Mouse (Mus musculus): ENCODE measurements at regions not wholly inside any gene's neighbourhood (a gene's known extent, or its start where the extent isn't known, plus 50 kb on each side); places are given as distances from the start of the nearest gene placed in this dataset.

DNA sequence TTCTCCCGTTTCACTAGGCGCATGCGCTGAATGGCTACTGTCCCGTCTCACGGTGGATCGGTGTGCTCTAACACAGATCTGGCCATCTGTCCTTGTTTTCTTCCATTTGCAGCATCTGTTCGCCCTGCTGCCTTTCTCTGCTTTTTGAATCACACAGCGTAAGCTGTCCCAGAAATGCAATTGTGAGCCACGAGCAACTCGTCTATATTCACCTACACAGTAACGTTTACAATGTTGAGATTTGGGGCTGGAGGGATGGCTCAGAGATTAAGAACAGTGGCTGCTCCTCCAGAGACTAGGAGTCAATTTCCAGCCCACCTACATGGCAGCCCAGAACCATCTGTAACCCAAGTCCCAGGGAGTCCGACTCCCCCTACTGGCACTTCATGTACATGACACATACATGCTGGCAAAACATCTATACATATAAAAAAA lies 72.2 kb upstream of the Cnot2 start:
- DNase-seq: no peak

DNA sequence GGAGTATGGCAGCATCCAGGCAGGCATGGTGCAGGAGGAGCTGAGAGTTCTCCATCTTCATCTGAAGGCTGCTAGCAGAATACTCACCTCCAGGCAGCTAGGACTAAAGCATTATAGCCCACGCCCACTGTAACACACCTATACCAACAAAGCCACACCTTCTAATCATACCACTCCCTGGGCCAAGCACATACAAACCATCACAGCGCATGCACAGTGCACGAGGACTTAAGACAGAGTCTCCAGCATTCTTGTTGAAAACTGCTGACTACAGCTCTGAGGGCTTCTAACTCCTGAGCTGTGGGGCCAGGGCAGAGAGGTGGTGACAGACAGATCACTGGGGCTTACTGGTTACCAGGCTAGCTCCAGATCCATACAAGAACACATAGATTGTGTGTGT lies 68.0 kb upstream of the Cnot2 start:
- DNase-seq: no peak

DNA sequence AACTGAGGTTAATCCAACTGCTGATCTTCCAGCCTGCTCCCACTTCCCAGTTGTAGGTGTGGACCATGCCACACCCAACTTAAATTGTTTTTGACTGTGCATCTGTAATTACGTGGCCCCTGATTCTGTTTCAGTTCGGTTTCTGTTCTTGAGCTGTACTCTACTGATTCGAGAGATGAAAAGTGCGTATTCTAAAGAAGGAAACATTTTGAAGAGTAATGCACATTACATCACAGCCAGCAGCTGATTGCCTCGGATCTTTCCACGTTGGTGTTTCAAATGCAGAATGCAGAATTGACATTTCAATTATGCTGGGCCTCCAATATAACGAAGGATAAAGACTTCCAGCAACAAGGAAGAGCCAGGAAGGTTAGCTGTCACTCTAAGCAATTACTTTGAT lies 64.7 kb upstream of the Cnot2 start:
- no peak for DNase-seq

DNA sequence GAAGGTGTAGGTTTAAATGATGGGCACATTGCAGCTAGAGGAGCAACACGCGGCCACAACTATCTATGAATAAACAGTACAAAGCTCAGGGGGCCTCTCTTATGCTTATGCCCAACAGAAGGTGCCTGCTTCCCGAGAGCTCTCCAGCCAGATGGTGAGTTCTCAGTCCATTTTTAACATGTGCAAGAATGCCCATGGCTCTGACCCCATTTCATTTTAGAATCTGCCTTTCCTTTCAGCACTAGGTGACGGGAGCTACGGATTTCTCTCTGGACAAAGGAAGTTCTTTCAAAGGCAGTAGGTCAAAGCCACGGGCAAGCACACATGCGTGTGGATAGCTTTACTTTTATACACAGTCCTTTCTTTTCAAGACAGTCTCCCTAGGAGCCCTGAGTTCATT lies 64.3 kb upstream of the Cnot2 start:
- no peak for DNase-seq

DNA sequence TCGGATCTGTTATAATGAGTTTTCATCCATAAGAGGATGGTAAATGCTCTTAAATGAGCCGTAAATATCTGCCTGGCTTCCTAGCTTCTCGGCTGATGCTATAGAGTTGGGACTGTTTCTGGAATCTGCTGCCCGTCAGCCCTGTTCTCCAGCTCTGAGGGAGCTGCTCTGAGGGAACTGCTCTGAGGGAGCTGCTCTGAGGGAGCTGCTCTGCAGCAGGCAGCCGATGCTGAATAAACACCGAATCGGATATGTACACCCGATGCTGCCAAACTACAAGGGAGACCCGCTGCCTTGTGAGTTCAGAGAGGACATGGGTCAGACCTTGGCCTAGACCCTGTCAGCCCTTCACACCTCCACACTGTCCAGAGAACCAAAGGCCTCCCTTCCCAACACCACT lies 63.8 kb upstream of the Cnot2 start:
- no peak for DNase-seq

Data from adrenal gland, postnatal 25 days (tissue).